Mouse (Mus musculus): ENCODE results near the gene Prkg1. TPM values are rescaled to one million over a fixed set of nuclear protein-coding genes. Genes with fewer than 3 reads are reported as not detected.

The Prkg1 gene
- polyA plus RNA-seq, 1 experiment, result 82.5 TPM

GRCm38 (mm10) chr19:31621716-31622115 lies 143.1 kb downstream of the Prkg1 start:
- Histone ChIP-seq H3K27me3 (ENCODE audit: control insufficient read depth, insufficient read depth, low read length) (no peaks in the 10 kb centered on the region), H3K36me3 (ENCODE audit: control insufficient read depth, insufficient read depth, low read length) (no peaks in the 10 kb centered on the region), H3K4me1 (ENCODE audit: control insufficient read depth, insufficient read depth, low read length) (no peaks in the 10 kb centered on the region), H3K27ac (ENCODE audit: control insufficient read depth, insufficient read depth, low read depth, low read length) (no peak overlapping the region), H3K4me3 (ENCODE audit: control insufficient read depth, low read depth, low read length) (no peak overlapping the region)
- TF ChIP-seq CTCF (IDR thresholded peaks at IDR 0.05; ENCODE audit: control insufficient read depth, insufficient read depth, insufficient replicate concordance, low read depth, low read length) (no peak), POLR2A (IDR thresholded peaks at IDR 0.05; ENCODE audit: control insufficient read depth, low read depth, low read length) (no peak)

GRCm38 (mm10) chr19:31616830-31617229 lies 148.0 kb downstream of the Prkg1 start:
- no peak for TF ChIP-seq CTCF (IDR thresholded peaks at IDR 0.05; ENCODE audit: control insufficient read depth, insufficient read depth, insufficient replicate concordance, low read depth, low read length)
- no peak for TF ChIP-seq POLR2A (IDR thresholded peaks at IDR 0.05; ENCODE audit: control insufficient read depth, low read depth, low read length)

GRCm38 (mm10) chr19:31616159-31616558 lies 148.7 kb downstream of the Prkg1 start:
- Histone ChIP-seq H3K4me1 (ENCODE audit: control insufficient read depth, insufficient read depth, low read length) (no peaks in the 10 kb centered on the region), H3K4me3 (ENCODE audit: control insufficient read depth, low read depth, low read length) (no peak overlapping the region), H3K36me3 (ENCODE audit: control insufficient read depth, insufficient read depth, low read length) (no peaks in the 10 kb centered on the region), H3K27me3 (ENCODE audit: control insufficient read depth, insufficient read depth, low read length) (no peaks in the 10 kb centered on the region), H3K27ac (ENCODE audit: control insufficient read depth, insufficient read depth, low read depth, low read length) (no peak overlapping the region)
- TF ChIP-seq POLR2A (IDR thresholded peaks at IDR 0.05; ENCODE audit: control insufficient read depth, low read depth, low read length), result no peak
- no peak for TF ChIP-seq CTCF (IDR thresholded peaks at IDR 0.05; ENCODE audit: control insufficient read depth, insufficient read depth, insufficient replicate concordance, low read depth, low read length)

More at GRCm38 (mm10) chr19:31616830-31617229, 148.0 kb downstream of the Prkg1 start:
- no peaks in the 10 kb centered on the region for H3K27me3 ChIP-seq (ENCODE audit: control insufficient read depth, insufficient read depth, low read length)
- H3K4me1 ChIP-seq (ENCODE audit: control insufficient read depth, insufficient read depth, low read length), result no peaks in the 10 kb centered on the region
- H3K36me3 ChIP-seq (ENCODE audit: control insufficient read depth, insufficient read depth, low read length), result no peaks in the 10 kb centered on the region
- no peak overlapping the region for H3K4me3 ChIP-seq (ENCODE audit: control insufficient read depth, low read depth, low read length)
- H3K27ac ChIP-seq (ENCODE audit: control insufficient read depth, insufficient read depth, low read depth, low read length), result no peak overlapping the region

DNA sequence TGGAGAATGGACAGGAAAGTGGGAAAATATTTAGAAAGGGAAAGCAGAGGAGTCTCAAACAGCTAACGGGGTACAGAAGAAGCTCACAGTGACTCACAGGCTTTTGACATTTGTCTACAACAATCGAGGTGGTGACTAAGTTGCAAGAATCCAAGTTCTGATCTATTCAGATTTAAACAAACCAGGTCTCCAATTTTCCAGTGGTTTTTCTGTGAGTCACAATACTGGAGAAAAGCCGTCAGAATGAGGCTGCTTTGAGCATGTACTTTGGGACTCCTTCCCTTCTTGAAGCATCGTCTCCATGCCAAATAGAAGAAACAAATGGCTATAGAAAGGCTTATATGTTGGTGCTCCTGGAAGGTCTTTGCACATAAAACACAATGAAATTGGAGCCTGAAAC lies 151.7 kb downstream of the Prkg1 start:
- H3K4me3 ChIP-seq (ENCODE audit: control insufficient read depth, low read depth, low read length), result no peak overlapping the region
- TF ChIP-seq POLR2A (IDR thresholded peaks at IDR 0.05; ENCODE audit: control insufficient read depth, low read depth, low read length), result no peak

DNA sequence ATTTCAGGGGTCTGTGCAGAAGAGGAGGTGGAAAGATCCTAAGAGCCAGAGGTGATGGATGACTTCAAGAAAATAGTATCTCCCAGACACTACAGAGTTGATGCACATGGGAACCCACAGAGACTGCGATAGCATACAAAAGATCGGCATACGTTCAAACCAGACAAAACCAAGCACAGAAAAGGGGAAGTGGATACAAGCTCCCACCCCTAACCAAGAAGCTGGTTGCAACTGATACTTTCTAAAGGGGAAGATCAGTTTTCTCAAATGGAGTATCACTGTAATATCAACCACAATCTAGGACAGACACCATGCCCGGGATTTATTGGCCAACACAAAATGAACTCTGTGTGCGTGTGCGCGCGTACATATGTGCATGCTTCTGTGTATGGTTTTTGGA lies 162.3 kb downstream of the Prkg1 start:
- H3K27ac ChIP-seq (ENCODE audit: control insufficient read depth, insufficient read depth, low read depth, low read length), result no peak overlapping the region
- H3K27me3 ChIP-seq (ENCODE audit: control insufficient read depth, insufficient read depth, low read length), result no peaks in the 10 kb centered on the region
- H3K36me3 ChIP-seq (ENCODE audit: control insufficient read depth, insufficient read depth, low read length), result no peaks in the 10 kb centered on the region
- H3K4me3 ChIP-seq (ENCODE audit: control insufficient read depth, low read depth, low read length), result no peak overlapping the region
- no peaks in the 10 kb centered on the region for H3K4me1 ChIP-seq (ENCODE audit: control insufficient read depth, insufficient read depth, low read length)
- TF ChIP-seq POLR2A (IDR thresholded peaks at IDR 0.05; ENCODE audit: control insufficient read depth, low read depth, low read length) (no peak), CTCF (IDR thresholded peaks at IDR 0.05; ENCODE audit: control insufficient read depth, insufficient read depth, insufficient replicate concordance, low read depth, low read length) (no peak)

More for the DNA sequence above, 151.7 kb downstream of the Prkg1 start:
- no peaks in the 10 kb centered on the region for H3K36me3 ChIP-seq (ENCODE audit: control insufficient read depth, insufficient read depth, low read length)
- no peak overlapping the region for H3K27ac ChIP-seq (ENCODE audit: control insufficient read depth, insufficient read depth, low read depth, low read length)
- H3K4me1 ChIP-seq (ENCODE audit: control insufficient read depth, insufficient read depth, low read length), result no peaks in the 10 kb centered on the region
- no peaks in the 10 kb centered on the region for H3K27me3 ChIP-seq (ENCODE audit: control insufficient read depth, insufficient read depth, low read length)

DNA sequence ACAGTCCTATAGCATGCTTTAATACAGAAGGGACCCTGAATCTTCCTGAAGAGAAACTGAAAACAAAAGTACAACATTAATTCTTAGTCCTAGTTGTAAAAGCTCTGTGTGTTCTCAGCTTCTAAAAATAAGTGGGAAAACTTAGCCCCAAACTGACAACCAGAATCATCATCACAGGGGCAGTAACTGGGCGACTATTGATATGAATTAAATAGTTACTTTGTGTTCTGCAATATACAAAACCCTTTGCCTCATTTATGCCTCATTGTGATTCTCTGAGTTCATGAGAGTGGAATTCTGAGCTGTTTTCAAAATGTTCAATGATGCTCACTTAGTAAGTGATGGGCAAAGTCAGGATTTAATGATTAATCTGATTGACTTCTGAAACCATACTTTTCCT lies 170.8 kb downstream of the Prkg1 start:
- H3K27ac ChIP-seq (ENCODE audit: control insufficient read depth, insufficient read depth, low read depth, low read length), result no peak overlapping the region
- H3K4me1 ChIP-seq (ENCODE audit: control insufficient read depth, insufficient read depth, low read length), result no peaks in the 10 kb centered on the region
- H3K36me3 ChIP-seq (ENCODE audit: control insufficient read depth, insufficient read depth, low read length), result no peaks in the 10 kb centered on the region
- TF ChIP-seq CTCF (IDR thresholded peaks at IDR 0.05; ENCODE audit: control insufficient read depth, insufficient read depth, insufficient replicate concordance, low read depth, low read length) (no peak), POLR2A (IDR thresholded peaks at IDR 0.05; ENCODE audit: control insufficient read depth, low read depth, low read length) (no peak)
- H3K27me3 ChIP-seq (ENCODE audit: control insufficient read depth, insufficient read depth, low read length), result no peaks in the 10 kb centered on the region
- no peak overlapping the region for H3K4me3 ChIP-seq (ENCODE audit: control insufficient read depth, low read depth, low read length)

GRCm38 (mm10) chr19:31590701-31591100 lies 174.1 kb downstream of the Prkg1 start:
- Histone ChIP-seq H3K36me3 (ENCODE audit: control insufficient read depth, insufficient read depth, low read length) (no peaks in the 10 kb centered on the region), H3K27ac (ENCODE audit: control insufficient read depth, insufficient read depth, low read depth, low read length) (no peak overlapping the region), H3K4me3 (ENCODE audit: control insufficient read depth, low read depth, low read length) (no peak overlapping the region), H3K4me1 (ENCODE audit: control insufficient read depth, insufficient read depth, low read length) (no peaks in the 10 kb centered on the region), H3K27me3 (ENCODE audit: control insufficient read depth, insufficient read depth, low read length) (no peaks in the 10 kb centered on the region)
- TF ChIP-seq POLR2A (IDR thresholded peaks at IDR 0.05; ENCODE audit: control insufficient read depth, low read depth, low read length) (no peak), CTCF (IDR thresholded peaks at IDR 0.05; ENCODE audit: control insufficient read depth, insufficient read depth, insufficient replicate concordance, low read depth, low read length) (no peak)

DNA sequence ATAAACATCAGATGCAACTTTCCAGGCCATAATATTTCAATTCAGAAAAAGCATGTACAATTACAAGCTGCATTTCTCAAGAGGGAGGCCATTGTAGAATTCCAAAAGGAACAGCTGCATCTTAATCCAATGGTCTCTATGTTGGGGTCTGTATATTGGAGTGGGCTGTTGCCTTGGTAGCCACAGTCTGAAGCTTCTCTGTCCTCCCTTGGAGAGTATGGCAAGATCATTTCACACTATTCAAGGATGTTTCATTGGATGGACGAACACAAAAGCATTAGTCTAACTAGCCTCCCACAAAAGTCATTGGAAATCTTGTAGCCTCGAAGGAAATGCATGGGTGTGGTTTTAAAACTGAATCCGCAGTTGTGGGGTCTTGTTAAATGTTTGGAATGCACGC lies 187.7 kb downstream of the Prkg1 start:
- Histone ChIP-seq H3K4me3 (ENCODE audit: control insufficient read depth, low read depth, low read length) (no peak overlapping the region), H3K4me1 (ENCODE audit: control insufficient read depth, insufficient read depth, low read length) (no peaks in the 10 kb centered on the region), H3K27ac (ENCODE audit: control insufficient read depth, insufficient read depth, low read depth, low read length) (no peak overlapping the region), H3K36me3 (ENCODE audit: control insufficient read depth, insufficient read depth, low read length) (no peaks in the 10 kb centered on the region), H3K27me3 (ENCODE audit: control insufficient read depth, insufficient read depth, low read length) (no peaks in the 10 kb centered on the region)
- TF ChIP-seq CTCF (IDR thresholded peaks at IDR 0.05; ENCODE audit: control insufficient read depth, insufficient read depth, insufficient replicate concordance, low read depth, low read length) (no peak), POLR2A (IDR thresholded peaks at IDR 0.05; ENCODE audit: control insufficient read depth, low read depth, low read length) (no peak)
